Mouse (Mus musculus) right cerebral cortex, postnatal 4 days (tissue): ENCODE measurements at regions not wholly inside any gene's neighbourhood (a gene's known extent, or its start where the extent isn't known, plus 50 kb on each side); places are given as distances from the start of the nearest gene placed in this dataset.

Experiments
- DNase-seq: peaks from one replicate; pipeline ENCODE4 v3.0.0-alpha.2; 2022

DNA sequence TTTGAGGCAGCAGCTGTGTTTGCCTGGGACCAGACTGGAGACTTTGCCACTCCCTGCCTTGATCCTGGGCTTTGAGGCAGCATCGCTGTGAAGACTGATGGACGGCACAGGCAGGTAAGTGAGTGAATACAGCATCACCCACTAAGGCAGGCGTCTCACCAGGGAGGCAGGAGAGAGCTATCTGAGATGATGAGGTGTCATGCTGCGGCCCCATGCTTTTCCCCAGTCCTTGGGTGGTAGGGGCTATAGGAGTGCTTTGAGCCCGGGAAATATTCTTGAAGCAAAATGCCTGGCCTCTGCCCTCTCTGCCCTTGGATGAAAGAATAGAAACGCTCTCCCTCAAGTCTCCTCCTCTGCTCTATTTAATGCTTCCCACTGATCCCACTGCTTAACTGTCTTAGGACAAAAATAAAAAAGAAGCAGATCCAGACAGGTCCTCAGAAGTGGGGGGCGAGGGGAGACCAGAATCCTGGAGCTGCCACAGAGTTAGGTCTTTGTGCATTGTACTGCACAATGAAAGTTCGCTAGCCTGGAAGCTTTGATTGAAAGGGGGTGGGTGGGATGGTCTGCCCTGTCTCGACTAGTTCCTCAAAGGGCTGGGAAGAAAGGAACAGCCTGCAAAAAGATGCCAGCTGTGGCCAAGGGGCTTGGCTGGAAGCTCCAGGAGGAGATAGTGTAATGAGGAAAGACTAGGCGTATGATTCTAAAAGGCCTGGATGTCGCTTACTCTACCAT lies 117.4 kb upstream of the Cdh5 start:
- DNase-seq = no peak

DNA sequence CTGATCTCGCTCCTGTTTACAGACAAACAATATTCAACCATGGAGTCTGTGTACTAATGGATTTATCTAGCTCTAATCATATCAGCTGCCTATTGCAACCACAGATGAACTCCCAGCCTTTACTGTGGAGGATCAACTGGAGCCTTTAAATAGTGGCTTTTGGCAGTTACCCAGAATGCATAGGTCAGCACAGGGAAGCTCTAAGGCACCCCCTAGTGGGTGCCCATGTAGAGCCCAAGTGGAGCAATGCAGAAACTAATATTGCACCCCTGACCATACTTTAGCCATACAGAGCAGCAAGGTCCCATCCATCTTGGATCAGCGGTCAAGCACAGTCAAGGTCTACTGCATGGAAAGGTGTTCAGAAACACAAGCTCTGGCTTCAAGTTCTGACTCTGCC lies 115.8 kb upstream of the Cdh5 start:
- DNase-seq = no peak

DNA sequence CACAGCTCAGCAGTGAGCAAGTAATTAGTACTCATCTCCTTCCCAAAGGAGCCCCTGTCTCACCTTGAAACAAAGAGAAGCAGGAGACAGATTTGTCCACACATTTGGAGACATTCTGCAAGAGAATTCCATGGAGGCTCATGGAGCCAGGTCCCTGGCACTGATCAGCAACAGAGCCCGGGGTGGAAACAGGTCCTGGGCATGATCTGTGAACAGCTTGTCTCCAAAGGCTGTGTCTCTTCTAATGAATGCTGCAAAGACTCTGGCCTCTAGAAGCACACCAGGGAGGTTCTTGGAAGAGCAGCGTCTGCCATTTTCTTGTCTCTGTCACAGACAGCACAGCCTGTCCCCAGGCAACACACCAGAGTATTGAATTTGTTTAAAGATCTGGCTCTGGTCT lies 107.5 kb upstream of the Cdh5 start:
- peak; percentile 9 for DNase-seq

DNA sequence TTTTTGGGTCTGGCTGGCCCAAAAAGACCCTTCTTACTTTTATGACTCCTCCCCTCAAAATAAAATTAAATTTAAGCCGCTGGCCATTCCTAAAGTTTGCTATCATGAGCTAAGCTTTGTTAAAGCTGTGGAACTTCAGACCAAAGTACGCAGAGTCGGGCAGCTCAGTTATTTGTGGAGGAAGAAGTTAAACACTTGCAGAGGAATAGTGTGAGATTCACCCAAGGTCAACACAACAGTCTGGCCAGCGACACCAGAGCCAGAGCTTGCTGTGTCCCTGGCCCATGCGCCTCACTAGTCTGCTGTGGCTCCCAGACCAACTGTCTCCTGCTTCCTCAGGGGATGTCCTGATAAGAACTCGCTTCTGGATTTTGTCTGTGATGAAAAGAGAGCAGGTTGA lies 103.3 kb upstream of the Cdh5 start:
- no peak for DNase-seq

DNA sequence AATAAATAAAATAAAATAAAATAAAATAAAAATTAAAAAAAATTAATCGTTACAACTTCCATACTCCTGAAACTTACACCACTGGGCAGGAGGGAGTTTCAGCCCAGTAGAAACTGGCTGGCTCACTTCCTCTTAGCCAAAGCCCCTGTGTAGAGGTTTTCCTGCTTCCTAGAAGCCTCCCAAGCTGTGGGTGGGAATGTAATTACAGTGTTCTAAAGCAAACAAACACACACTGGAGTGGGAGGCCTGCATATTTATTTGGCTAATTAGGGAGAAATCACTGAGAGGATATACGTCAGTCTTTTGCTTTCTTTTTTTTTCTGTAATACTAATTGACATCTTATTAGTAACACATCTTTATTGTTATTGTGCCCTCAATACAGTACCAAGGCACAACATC lies 94.2 kb upstream of the Cdh5 start:
- no peak for DNase-seq

DNA sequence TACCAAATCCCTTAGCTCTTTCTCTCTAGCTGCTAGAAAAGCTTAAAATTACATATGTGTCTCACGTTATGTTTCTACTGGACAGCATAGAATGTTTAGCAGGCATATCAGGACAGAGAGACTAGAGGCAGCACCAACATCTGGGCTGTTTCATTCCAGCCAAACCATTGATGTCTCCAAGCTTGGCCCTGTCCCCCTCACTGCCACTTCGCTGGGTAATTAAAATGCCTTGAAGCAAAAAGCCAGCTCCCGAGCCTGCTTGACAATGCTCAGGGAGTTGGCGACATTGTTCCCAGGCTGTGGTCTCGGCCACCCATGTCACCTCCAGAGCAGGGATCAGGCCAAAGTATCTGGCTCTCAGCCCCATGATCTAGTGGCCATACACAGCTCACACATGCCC lies 92.7 kb upstream of the Cdh5 start:
- DNase-seq = no peak

DNA sequence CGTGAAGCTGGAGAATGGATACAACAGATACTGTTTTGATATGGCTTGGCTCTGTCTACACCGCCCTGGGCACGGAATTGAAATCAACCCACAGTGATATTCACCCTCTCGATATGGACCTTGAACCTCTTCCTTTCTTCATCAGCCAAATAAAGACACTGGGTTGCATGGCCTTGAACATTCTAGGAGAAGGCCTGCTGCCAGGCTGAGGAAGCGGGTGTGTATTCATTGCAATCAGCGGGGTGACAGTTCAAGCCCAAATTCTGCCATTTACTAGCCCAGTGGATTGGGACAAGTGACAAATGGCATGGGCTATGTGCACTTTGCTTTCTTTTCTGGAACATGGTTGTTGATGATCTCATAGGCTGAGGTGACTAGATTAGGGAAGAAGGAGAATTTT lies 92.1 kb upstream of the Cdh5 start:
- DNase-seq = no peak

DNA sequence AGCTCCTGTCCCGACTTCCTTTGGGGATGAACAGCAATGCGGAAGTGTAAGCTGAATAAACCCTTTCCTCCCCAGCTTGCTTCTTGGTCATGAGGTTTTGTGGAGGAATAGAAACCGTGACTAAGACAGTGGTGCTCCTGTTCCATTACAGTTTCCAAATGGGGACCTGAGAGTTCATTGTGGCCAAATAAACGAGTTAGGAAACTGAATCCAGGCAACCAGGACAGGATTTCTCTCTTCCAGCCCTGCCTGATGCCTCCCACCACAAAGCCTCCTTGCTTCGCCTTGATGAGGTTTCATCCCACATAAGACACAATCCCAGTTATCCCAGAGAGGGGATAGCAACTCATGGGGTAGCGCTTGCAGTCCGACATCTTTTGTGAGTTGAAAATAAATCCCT lies 79.2 kb upstream of the Cdh5 start:
- DNase-seq = no peak

DNA sequence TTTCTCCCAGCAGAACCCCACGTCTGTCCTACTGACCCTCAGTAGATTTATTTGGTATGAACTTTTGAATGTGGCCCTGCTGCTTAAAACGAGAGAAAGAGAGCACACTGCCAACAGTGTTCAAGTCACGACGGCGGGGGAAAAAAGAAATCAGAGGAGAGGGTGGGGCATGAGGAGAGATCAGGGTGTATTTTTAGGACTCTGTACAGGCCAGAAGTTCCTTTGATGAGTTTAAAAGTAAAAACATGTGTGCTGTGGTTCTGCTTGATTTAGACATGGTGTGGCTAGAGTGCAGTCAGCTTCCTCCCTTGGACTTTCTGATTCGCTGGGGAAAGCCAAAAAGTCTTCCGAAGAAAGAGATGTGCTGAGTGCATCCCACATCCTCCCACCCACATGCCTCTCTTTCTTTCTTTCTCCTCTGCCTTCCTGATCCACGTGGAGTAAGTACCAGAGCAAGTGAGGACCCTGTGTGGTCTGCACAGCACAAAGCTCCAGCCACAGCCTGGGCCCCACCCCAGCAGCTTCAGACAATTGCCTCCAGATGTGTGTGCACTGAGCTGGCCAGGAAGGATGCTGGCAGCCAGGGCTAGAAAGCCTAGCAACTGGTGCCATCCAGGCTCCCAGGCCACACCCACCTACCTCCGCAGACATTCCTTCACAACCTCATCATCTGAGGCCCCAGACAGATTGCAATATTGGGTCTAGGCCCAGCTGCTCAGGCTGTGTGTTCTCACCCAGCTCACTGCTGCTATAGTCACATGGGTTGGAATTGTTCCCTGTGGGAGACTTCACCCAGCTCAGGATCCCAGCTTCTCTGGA lies 78.5 kb upstream of the Cdh5 start:
- DNase-seq = no peak

DNA sequence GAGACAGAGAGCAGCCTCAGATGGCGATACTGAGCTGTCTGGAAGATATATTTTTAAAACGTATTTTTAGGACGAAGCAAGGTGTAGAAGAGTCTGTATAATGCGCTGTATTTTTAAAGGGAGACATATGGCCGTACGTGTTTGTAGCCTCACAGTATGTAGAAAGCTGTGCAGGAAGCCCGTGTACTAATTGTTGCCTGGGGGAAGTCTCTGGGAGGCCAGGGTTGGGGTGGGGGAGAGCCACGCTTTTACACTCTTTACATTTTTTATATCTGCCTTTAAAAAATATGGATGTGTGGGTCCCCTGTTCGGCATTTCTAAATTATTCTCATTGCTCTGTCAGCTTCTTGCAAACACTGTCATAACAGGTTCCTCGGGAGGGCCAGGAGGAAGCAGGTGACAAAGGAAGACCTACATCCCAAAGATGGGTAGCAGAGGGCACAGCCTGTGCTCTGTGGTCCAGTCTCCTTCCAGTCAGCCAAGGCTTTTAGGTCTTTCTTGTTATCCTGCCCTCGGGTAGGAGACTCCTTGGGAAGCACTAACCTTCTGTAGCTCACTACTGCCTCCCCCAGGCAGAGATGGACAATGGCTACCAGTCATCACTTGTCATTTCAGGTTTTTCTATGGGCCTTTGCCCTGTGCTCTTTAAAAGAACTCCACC lies 74.1 kb upstream of the Cdh5 start:
- DNase-seq = peak; percentile 62

DNA sequence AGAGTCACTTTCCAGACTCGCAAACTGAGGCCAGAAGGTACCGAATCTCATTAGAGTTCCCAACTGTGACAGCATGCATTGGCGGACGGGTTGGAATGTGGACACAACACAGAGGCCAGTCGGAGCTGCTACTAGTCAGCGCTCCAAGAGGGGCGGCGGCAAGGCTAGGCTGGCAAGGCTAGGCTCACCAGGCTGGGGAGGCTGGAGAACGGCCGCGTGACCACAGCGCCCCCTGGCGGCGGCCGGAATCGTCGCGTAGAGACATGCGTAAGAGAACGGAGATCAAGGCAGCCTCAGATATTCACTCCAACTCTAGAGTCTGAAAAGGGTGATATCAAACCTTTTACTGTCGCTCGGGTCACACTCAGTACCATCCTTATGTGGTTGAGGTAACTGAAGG lies 72.8 kb upstream of the Cdh5 start:
- peak; percentile 93 for DNase-seq

DNA sequence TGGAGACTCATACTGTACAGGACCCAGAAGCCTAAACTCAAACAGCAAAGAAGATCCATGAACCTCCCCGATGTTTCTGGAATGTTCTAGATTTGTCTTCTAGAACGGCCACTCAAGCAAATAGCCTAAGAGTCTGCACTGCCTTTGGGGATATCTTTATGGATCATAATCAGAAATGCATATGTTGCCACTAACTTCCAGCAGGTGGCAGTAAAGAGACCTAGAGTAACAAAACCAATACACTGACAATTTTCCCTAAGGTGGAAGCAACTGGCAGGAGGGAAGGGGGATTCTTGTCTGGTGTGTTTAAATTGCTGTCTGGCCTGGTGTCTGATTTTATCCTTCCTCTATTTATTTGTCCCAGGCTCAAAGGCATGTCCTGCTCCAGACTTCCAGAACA lies 69.2 kb upstream of the Cdh5 start:
- DNase-seq = no peak

DNA sequence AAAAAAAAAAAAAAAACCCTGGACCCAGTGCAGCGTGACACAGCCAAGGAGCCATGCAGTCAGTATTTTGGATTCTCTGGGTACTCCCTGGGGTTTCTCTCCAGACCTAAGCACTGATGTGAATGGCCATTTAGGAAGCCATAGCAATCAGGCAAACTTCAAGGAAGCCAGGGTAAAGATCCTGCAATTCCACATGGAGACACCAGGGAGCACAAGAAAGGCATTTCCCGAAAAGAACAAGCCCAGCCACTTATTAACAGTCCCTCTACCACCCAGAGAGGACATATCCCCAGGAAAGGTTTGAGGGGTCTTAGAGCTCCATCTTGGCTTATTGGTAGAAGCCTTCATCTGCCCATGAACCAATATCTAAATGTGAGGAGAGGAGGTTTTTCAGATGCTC lies 68.3 kb upstream of the Cdh5 start:
- no peak for DNase-seq

DNA sequence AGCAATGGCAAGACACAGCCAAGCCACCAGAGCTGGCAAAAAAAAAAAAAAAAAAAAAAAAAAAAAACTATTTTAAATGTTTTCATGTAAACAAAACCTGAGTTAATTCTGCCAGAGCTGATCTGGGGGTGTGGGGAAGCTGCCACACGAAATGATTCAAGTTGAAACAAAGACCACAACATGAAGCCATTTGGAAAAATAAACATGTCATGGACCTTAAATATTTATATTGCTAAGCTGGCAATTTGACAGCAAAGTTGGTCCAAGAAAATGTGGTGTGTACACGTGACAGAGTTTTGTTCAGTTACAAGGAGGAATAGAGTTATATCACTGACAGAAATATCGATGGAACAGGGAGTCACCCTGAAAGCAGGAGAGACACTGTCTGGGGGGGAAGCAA lies 67.1 kb upstream of the Cdh5 start:
- no peak for DNase-seq

DNA sequence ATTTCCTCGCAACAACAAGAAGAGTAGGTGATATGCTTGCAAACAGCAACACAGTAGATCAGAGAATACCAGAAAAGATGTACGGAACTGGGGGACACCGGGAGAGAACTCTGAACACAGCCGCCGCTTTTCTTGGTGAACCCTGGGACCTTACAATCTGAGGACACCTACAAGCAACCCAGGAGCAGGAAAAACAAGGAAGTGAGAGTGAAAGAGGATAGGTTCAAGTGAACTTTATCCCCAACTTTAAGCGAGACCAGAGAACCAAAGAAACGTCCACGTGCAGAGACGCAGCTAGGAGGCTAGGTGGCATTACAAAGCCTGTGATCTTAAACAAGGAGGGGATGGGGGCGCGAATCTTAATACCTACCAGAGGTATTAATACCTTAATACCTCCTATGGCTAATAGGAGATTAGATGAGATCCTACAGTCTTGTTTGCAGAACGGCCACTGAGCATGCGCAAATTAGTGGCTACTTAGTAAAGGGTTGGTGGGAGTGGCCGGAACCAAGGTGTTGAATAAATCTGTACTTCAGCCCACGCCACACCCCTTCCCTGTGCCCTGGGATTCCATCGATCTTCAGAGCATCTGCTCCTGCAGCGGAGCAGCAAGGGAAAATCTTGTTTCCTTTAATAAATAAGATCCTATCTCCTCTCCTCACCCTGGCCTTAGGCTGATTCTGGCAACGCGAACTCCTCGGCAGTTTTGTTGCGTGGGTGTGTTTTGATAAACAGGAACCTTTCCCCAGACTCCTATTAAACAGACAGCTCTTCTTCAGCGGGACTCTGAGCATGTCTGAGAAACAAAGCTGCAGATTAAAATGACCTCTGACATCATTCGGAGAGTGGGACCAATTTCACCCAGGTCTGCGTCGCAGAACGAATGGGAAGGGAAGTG lies 64.6 kb upstream of the Cdh5 start:
- DNase-seq = no peak

DNA sequence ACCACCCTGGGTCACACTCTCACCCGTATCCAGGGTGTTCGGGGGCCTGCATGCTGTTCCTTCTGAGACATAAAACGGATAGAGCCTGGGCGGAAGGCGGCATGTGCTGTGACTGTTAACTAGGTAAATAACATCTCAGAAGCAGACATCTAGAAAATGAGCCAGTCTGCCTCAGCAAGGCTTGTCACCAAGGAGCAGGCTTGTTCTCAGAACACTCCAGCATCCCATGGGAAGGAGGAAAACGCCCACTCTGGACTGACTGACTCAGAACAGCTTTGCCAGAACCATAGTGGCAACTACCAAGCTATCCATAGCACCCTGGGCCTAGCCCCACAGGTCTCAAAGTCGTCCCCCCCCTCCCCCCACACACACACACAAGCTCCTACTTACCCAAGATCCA lies 63.8 kb upstream of the Cdh5 start:
- DNase-seq = no peak

DNA sequence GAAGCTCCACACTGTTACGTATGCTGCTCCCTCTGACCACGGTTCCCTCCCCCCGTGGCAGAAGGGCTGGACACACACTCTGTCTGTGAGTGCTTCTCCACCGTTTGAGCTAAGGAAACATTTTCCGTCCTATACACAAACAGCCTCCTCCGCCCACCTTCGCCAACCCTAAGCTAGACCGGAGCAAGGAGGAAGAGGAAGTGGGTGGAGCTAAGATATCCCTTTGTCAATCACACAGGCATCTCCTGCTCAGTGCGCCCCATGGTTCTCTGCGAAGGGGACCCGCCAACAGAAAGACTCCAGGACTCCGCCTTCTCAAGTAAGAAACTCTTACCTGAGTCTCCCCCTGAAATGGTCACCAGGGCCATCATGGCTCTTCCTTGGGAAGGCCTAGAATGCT lies 61.9 kb upstream of the Cdh5 start:
- no peak for DNase-seq

DNA sequence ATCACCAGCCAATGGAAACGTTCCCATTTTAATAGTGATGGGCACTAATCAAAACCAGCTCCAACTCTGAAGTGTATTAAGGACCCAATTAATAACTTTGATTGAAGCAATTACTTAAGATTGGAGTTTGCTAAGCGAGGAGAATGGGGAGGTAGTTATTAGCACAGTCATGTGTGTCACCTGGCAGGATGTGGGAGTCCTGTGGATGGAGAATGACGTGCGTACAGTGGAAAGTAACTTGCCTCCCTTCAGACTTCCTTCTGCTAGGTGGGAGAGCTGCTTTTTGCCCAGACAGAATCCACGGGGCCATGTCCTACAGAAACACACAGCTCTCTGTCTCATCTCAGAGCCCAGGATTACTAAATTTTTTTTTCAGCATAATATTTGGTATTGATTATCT lies 59.9 kb upstream of the Cdh5 start:
- DNase-seq = no peak

DNA sequence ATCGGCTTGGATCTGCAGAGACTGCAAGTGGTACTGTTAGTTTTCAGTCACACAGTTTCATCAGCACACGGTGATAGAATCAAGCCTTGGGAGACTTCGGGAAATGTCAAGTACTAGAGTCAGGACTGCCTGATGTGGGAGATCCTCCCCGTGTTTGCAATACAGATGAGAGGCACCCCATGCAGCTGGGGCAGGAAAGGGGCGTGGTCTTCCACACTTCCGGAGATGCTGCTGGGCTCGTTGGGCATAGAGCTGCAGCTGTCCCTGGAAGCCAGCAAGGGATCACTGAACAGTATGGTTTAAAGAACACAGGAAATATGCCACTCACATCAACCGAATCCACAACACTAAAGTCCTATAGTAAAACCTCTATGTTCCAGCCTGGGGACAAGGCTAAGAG lies 59.0 kb upstream of the Cdh5 start:
- no peak for DNase-seq

DNA sequence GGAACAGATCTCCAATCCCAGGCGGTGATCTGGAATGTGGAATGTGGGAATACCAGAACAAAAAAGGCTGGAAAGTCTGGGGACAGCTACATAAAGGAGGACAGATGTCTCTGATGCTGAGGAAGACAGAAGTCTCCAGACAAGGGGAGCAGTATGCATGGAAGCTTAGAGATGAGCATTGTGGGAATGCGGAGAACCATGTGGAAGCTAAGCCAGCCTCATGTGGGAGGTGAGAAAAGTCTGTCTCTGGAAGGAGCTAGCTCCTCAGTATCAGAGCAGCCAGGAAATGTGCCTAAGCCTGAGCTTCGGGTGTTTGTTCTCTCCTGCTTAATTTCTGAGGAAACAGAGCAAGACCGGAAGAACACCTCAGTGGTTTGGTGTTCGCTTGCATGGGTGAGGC lies 53.4 kb upstream of the Cdh5 start:
- DNase-seq = no peak

DNA sequence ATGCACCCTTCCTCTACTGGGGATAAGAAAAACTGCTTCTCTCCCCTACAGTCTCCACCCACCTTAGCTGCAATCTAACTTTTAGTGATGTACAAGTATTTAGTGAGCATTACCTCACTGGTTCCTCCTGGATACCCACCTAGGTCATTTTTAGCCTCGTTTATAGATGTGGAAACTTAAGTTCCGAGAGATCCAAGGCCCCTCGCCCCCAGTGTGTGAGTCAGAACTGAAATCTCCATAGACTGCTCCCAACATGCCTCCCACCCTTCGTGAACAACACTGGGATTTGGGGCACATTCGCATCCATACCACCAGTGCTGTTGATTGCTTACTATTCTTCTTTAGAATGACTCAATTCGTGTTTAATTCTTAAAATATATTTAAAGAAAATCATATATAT lies 52.2 kb upstream of the Cdh5 start:
- DNase-seq = no peak

DNA sequence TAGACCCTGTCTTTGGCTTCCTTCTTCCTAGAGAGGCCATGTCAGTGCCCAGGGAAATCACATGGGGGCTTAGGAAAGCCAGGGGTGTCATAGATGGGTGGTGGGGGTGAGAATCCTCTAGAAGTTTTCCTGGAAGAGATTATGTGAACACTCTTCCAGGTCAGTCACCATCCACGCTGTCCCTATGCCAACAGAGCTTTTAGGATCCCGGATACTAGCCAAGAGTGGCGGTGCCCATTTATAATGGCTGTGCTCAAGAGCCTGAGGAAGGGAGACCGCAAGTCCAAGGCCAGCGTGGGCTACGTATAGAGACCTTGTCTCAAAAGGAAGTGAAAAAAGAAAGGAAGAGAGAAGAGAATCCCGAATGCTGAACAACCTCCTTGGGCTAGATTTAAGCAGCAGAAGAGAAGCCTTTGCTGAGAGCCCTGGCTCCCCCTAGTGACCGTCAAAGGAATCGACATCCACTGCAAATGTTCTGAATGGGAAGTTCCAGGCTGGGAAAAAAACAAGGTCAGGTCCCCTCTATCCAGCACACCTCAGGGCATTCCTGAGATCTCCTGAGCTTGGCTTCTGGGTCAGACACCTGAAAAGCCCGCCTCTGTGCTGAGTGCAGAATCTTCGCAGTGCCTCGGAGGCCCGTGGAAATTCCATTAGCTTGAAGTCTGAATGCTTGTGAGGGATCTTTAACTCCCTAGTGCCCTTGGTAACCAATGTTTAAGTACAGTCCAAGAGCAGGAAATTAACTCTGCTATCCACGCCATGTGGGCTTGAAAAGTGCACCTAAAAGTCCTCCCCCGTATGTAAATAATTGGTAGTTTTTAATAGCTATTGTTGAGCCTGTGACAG lies 50.5 kb upstream of the Cdh5 start:
- peak; percentile 74 for DNase-seq
